Mouse (Mus musculus) heart, postnatal 0 days (tissue): ENCODE results near the gene Acaa1b. TPM values are rescaled to one million over a fixed set of nuclear protein-coding genes. Genes with fewer than 3 reads are reported as not detected.

Experiments used
- ATAC-seq: fragments of 200-750 bp; cut with Nextera tagmentation; 2 replicates; pipeline ENCODE4 v1.8.0; 2017; ENCODE audit warnings: low read depth, moderate number of reproducible peaks, moderate library complexity; ENCODE audit not compliant: insufficient read depth
- DNase-seq: peaks from one replicate; pipeline ENCODE4 v3.0.0-alpha.2; 2016; ENCODE audit warnings: low spot score
- H3K27ac ChIP-seq: fragments of 300-500 bp; sonication (generic); 2 replicates; pipeline ENCODE4 v1.5.1; 2014; ENCODE audit warnings: low read depth, mild to moderate bottlenecking
- H3K27me3 ChIP-seq: fragments of 300-500 bp; sonication (generic); 2 replicates; pipeline ENCODE4 v1.6.1; 2014; ENCODE audit warnings: low read length, mixed read lengths; ENCODE audit not compliant: control insufficient read depth, insufficient read depth
- H3K36me3 ChIP-seq: fragments of 300-500 bp; sonication (generic); replicated peaks from 2 replicates; pipeline ENCODE4 v1.6.1; 2014; ENCODE audit warnings: low read length, mixed read lengths; ENCODE audit not compliant: control insufficient read depth, insufficient read depth
- H3K4me1 ChIP-seq: fragments of 300-500 bp; sonication (generic); 2 replicates; pipeline ENCODE4 v1.6.1; 2014; ENCODE audit warnings: antibody characterized with exemption; ENCODE audit not compliant: control insufficient read depth, insufficient read depth
- H3K4me2 ChIP-seq: fragments of 300-500 bp; sonication (generic); 2 replicates; pipeline ENCODE4 v1.6.1; 2014; ENCODE audit warnings: low read depth, mild to moderate bottlenecking, low read length, moderate library complexity
- H3K4me3 ChIP-seq: fragments of 300-500 bp; sonication (generic); 2 replicates; pipeline ENCODE4 v1.5.1; 2014; ENCODE audit warnings: low read depth, low read length
- H3K9ac ChIP-seq: fragments of 300-500 bp; sonication (generic); replicated peaks from 2 replicates; pipeline ENCODE4 v1.6.1; 2014; ENCODE audit warnings: low read depth, low read length, mixed read lengths
- H3K9me3 ChIP-seq: fragments of 300-500 bp; sonication (generic); replicated peaks from 2 replicates; pipeline ENCODE4 v1.6.1; 2016; ENCODE audit warnings: low read length; ENCODE audit not compliant: control insufficient read depth
- CTCF ChIP-seq: IDR thresholded peaks from 2 replicates; pipeline ENCODE4 v1.5.1; 2016; ENCODE audit warnings: antibody characterized with exemption, control low read depth, low read depth
- EP300 ChIP-seq: IDR thresholded peaks from 2 replicates; pipeline ENCODE4 v1.6.1; 2016; ENCODE audit warnings: antibody characterized with exemption, low read depth
- WGBS: fragments of 180-500 bp; shearing (Covaris S2); extraction: QIAGEN DNeasy Blood & Tissue Kit; methylation state at CpG from one replicate; pipeline ENCODE4 v1.1.7; 2014; 5-methylcytosine and 5-hydroxymethylcytosine counted together
- polyA plus RNA-seq: library from polyadenylated mRNA; unstranded; fragments of >200 nt; fragmentation: Nextera tagmentation; extraction: Ambion mirVana; gene quantifications from 2 replicates; pipeline ENCODE4 v1.2.1, GENCODE M21; 2015
- total RNA-seq: library from RNA; depleted of rRNA; stranded (reverse); fragments of >200 nt; gene quantifications from 2 replicates; pipeline ENCODE4 v1.2.3, GENCODE M21; 2014; ENCODE audit warnings: low replicate concordance

The Acaa1b gene
- total and polyA plus RNA-seq, 2 experiments from 2014 or later, result 0.15 TPM; not detected in 1

DNA sequence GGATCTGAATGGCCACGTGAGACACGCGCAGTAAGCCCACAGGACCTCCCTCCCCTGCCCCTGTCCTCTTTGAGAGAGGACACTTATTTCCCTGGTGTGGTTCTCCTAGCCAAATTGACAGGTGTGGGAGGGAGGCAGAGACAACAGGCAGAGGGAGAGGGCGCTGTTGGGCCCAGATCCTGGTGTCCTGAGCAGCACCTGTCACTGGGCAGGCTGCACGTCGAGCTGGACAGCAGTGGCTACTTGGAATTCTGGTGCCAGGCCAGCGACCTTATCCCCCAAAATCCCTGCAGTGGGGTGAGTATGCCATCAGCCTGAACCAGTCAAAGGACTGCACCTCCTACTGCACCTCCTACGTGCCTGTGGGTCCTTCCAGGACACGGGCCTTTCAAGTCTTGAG, 13.5 kb downstream of the Acaa1b start:
- no peaks in the 10 kb centered on the region for H3K4me1 ChIP-seq
- no peak overlapping the region for H3K4me3 ChIP-seq
- H3K9ac ChIP-seq, result no peak overlapping the region
- no peak overlapping the region for H3K4me2 ChIP-seq
- H3K9me3 ChIP-seq, result no peaks in the 10 kb centered on the region
- ATAC-seq, result no peak
- H3K27ac ChIP-seq, result no peak overlapping the region
- no peaks in the 10 kb centered on the region for H3K36me3 ChIP-seq
- DNase-seq, result no peak
- 70% methylated on average over 9 of the region's 9 CpGs for WGBS
- no peaks in the 10 kb centered on the region for H3K27me3 ChIP-seq
- TF ChIP-seq EP300 (no peak), CTCF (no peak)

DNA sequence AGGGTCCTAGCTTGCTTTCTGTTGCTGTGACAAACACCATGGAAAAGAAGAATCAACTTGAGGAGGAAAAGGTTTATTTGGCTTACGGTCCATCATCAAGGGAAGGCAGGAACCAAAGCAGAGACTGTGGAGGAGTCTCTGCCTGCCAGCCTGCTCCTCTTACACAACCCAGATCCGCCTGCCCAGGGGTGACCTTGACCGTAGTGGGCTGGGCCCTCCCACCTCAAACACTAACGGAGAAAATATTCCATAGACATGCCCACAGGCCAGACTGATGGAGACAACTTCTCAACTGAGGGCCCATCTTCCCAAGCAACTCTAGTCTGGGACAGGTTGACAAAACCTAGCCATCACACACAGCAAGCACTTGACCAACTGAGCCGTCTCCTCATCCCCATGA, 14.8 kb downstream of the Acaa1b start:
- DNase-seq (no peak), ATAC-seq (no peak)
- TF ChIP-seq EP300, result no peak
- no peak for TF ChIP-seq CTCF
- Histone ChIP-seq H3K4me2 (no peak overlapping the region), H3K27me3 (no peaks in the 10 kb centered on the region), H3K4me1 (no peaks in the 10 kb centered on the region), H3K36me3 (no peaks in the 10 kb centered on the region), H3K9me3 (no peaks in the 10 kb centered on the region), H3K4me3 (no peak overlapping the region), H3K27ac (no peak overlapping the region), H3K9ac (no peak overlapping the region)
- WGBS, result 66% methylated on average over 5 of the region's 5 CpGs

DNA sequence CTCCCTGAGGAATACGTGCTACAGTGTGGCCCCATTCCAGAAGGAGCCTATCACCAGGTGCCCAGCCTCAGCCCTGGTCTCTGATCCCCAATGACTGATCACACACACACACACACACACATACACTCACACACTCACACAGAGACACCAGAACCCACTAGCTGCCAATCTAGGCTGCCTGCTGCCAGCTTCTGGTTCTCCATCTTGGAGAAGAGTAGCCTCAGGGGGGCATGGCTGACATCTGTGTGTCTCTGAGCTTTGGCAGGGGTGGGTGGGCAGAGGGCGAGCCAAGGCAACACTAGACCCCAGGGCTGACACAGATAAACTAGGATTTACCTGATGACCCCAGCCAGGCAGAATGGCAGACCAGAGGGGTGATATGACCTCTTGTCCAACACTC, 18.1 kb downstream of the Acaa1b start:
- no peak overlapping the region for H3K4me2 ChIP-seq
- no peaks in the 10 kb centered on the region for H3K4me1 ChIP-seq
- ATAC-seq (no peak), DNase-seq (no peak)
- no peak overlapping the region for H3K9ac ChIP-seq
- H3K9me3 ChIP-seq, result no peaks in the 10 kb centered on the region
- H3K27me3 ChIP-seq, result no peaks in the 10 kb centered on the region
- 82% methylated on average over 2 of the region's 2 CpGs for WGBS
- no peak for TF ChIP-seq CTCF
- TF ChIP-seq EP300, result no peak
- H3K4me3 ChIP-seq, result no peak overlapping the region
- no peak overlapping the region for H3K27ac ChIP-seq
- H3K36me3 ChIP-seq, result no peaks in the 10 kb centered on the region

DNA sequence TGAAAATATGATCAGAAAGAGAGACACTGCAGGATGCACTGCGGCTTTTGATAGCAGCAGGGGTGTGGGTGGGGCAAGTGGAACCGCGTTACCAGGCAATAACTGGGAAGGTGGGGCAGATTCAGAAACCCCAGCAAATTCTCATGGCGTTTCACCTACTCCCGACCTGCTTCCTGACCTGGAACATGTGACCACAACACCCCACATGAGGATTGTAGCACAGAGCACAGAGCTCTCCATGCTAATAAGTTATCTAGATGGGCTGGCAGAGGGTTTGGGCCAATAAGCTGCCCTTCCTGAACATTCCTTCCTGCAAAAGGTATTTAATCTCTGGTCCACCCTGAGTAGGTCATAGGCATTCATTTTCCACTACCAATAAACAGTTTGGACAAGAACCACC, 26.2 kb downstream of the Acaa1b start:
- TF ChIP-seq CTCF, result no peak
- no peak for TF ChIP-seq EP300
- no peaks in the 10 kb centered on the region for H3K27me3 ChIP-seq
- H3K9me3 ChIP-seq, result no peaks in the 10 kb centered on the region
- H3K4me1 ChIP-seq, result no peaks in the 10 kb centered on the region
- no peak for DNase-seq
- 53% methylated on average over 5 of the region's 5 CpGs for WGBS
- H3K27ac ChIP-seq, result no peak overlapping the region
- no peak overlapping the region for H3K9ac ChIP-seq
- no peak overlapping the region for H3K4me2 ChIP-seq
- H3K36me3 ChIP-seq, result no peaks in the 10 kb centered on the region
- ATAC-seq, result no peak
- H3K4me3 ChIP-seq, result no peak overlapping the region

DNA sequence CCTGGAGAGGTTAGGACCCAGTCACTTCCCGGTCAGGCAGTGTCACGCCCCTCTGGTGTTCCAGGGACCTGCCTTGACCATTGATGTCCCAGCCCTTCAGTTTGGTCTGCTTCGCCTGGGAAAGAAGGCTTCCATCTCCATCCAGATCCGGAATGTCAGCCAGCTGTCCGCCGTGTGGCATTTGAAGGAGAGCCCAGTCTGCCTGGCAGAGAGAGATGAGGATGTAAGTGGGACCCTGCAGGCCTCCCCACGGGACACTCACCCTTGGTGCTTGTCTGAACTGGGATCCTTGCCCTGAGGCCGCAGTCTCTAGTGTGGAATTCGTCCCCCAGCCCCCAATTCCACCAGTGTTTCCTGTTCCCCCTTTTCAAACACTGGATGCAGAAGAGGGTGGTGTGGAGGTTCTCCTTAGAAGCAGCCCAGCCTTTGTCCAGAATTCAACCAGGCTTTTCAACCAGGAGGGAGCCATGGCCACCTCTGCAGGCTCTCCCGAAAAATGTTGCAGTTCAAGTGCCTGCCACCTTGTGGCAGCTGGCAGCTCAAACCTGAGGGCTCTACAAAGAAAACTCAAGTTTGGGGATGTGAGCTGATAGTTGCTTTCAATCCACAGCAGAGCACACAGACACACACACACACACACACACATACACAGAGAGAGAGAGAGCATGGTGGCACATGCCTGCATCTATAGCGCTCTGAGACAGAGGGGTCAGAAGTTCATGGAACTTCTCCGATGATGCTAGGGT, 28.3 kb downstream of the Acaa1b start:
- H3K36me3 ChIP-seq, result no peaks in the 10 kb centered on the region
- no peak for ATAC-seq
- TF ChIP-seq EP300 (no peak), CTCF (peak; percentile 17; the same call in 1 of the 2 replicates)
- H3K9me3 ChIP-seq, result no peaks in the 10 kb centered on the region
- no peaks in the 10 kb centered on the region for H3K4me1 ChIP-seq
- H3K4me2 ChIP-seq, result no peak overlapping the region
- 78% methylated on average over 12 of the region's 12 CpGs for WGBS
- no peaks in the 10 kb centered on the region for H3K27me3 ChIP-seq
- H3K9ac ChIP-seq, result no peak overlapping the region
- H3K4me3 ChIP-seq, result no peak overlapping the region
- DNase-seq, result no peak
- H3K27ac ChIP-seq, result no peak overlapping the region
